Mouse (Mus musculus) kidney, postnatal 0 days (tissue): ENCODE data around the gene Rem1. TPM values are rescaled to one million over a fixed set of nuclear protein-coding genes. Genes with fewer than 3 reads are reported as not detected.

Experiments
- ATAC-seq: fragments of 200-750 bp; cut with Nextera tagmentation; replicated peaks from 2 replicates; pipeline ENCODE4 v1.8.0; 2017; ENCODE audit warnings: low read depth, moderate number of reproducible peaks, moderate TSS enrichment, moderate library complexity; ENCODE audit not compliant: low FRiP score
- DNase-seq: peaks from one replicate; pipeline ENCODE4 v3.0.0-alpha.2; 2016; ENCODE audit warnings: low spot score
- H3K27ac ChIP-seq: fragments of 300-500 bp; sonication (generic); 2 replicates; pipeline ENCODE4 v1.5.1; 2014; ENCODE audit warnings: mild to moderate bottlenecking
- H3K27me3 ChIP-seq: fragments of 300-500 bp; sonication (generic); 2 replicates; pipeline ENCODE4 v1.6.1; 2014; ENCODE audit warnings: low read length, mixed read lengths; ENCODE audit not compliant: insufficient read depth
- H3K36me3 ChIP-seq: fragments of 300-500 bp; sonication (generic); 2 replicates; pipeline ENCODE4 v1.6.1; 2014; ENCODE audit warnings: low read length, mixed read lengths; ENCODE audit not compliant: insufficient read depth
- H3K4me1 ChIP-seq: fragments of 300-500 bp; sonication (generic); replicated peaks from 2 replicates; pipeline ENCODE4 v1.6.1; 2014; ENCODE audit warnings: antibody characterized with exemption, low read length, mixed read lengths; ENCODE audit not compliant: insufficient read depth
- H3K4me2 ChIP-seq: fragments of 300-500 bp; sonication (generic); 2 replicates; pipeline ENCODE4 v1.6.1; 2014; ENCODE audit warnings: mild to moderate bottlenecking, low read length, moderate library complexity, mixed read lengths
- H3K4me3 ChIP-seq: fragments of 300-500 bp; sonication (generic); replicated peaks from 2 replicates; pipeline ENCODE4 v1.5.1; 2014; ENCODE audit warnings: low read depth, low read length
- H3K9ac ChIP-seq: fragments of 300-500 bp; sonication (generic); 2 replicates; pipeline ENCODE4 v1.6.1; 2014; ENCODE audit warnings: low read depth, low read length
- H3K9me3 ChIP-seq: fragments of 300-500 bp; sonication (generic); replicated peaks from 2 replicates; pipeline ENCODE4 v1.6.1; 2016; ENCODE audit warnings: low read length, inconsistent platforms, mixed read lengths
- CTCF ChIP-seq: IDR thresholded peaks from 2 replicates; pipeline ENCODE4 v1.5.1; 2016; ENCODE audit warnings: antibody characterized with exemption, low read depth, mild to moderate bottlenecking, moderate library complexity
- WGBS: fragments of 180-500 bp; shearing (Covaris S2); extraction: QIAGEN DNeasy Blood & Tissue Kit; methylation state at CpG from one replicate; pipeline ENCODE4 v1.1.7; 2014; 5-methylcytosine and 5-hydroxymethylcytosine counted together
- polyA plus RNA-seq: library from polyadenylated mRNA; unstranded; fragments of >200 nt; fragmentation: Nextera tagmentation; extraction: Ambion mirVana; gene quantifications from 2 replicates; pipeline ENCODE4 v1.2.1, GENCODE M21; 2015

Rem1 gene
- 48.3 and 55.1 TPM in 2 replicates for polyA plus RNA-seq

DNA sequence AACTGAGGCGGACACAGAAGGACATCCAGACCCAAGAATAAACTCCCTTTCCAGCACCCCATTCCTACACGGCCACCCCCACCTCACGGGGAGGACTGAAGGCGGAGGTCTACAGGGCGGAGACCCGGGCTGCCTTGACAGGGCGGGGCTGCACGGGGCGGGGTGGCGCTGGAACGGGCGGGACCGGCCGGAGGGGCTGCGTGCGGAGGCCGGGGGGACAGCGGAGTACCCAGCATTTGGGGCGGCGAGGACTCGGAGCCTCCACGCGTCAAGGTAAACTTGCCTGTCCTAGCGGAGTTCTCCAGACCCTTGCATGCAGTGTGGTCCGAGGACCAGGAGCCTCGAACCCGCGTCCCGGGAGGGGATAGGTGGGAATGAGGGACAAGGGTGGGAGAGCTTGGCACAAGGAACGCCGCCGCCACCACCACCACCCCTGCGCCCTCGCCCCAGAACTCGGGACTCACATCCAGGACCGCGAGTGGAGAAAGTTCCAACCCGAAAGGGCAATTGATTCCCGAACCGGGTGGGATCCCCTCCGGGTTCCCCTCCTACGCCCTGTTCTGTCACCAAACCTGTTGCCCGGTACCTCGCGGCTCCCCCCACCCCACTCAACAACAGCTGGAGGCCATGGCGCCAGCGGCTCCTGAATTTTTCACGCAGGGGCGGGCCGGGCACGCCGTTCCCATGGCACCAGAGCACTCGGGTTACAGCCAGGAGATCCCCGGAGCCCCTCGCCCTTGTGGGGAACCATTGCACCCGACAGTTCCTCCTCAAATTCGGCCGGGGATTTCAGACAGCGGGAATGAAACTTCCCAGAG lies at the start of gene Rem1:
Gene Rem1 (plus strand): TSS at position 178 of the 818 bp plus-strand sequence.
- peak within 1 kb of the TSS; percentile 69 for H3K9ac ChIP-seq
- H3K4me2 ChIP-seq: peak within 1 kb of the TSS; percentile 74
- WGBS: 1% methylated on average over 58 of the region's 59 CpGs
- H3K36me3 ChIP-seq: 0 out of 2 replicates have a peak, but pooled peaks cover 4% of the 10 kb centered on the region
- peak; percentile 70 for ATAC-seq
- no peaks in the 10 kb centered on the region for H3K27me3 ChIP-seq
- peak; percentile 76 for DNase-seq
- no peak for TF ChIP-seq CTCF
- peak within 1 kb of the TSS; percentile 51 for H3K4me3 ChIP-seq
- H3K9me3 ChIP-seq: no peaks in the 10 kb centered on the region
- H3K27ac ChIP-seq: peak within 1 kb of the TSS; percentile 70
- H3K4me1 ChIP-seq: peaks cover 15% of the 10 kb centered on the region; the same call in 1 of the 2 replicates

DNA sequence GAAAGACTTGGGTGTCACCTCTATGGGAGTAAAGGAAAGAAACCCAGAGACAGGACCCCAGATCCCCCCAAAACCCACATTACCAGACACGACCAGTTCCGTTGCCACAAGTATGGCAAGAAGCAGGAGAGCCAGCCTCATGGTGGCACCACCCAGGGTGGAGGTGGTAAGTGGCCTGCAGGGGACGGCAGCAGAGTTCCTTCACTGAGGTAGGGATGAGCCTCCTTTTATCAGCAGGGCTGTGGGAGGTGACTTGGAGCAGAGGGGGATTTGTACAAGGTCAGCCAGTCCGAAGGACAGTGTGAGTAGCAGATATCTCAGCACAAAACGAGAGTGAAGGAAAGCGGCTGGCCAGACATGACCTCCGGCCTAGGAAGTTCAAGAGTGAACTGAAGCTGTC lies 46.6 kb upstream of the Rem1 start, which contains the start of gene Defb19:
Gene Defb19 (minus strand): TSS at position 206 of the 400 bp plus-strand sequence.
- no peaks in the 10 kb centered on the region for H3K36me3 ChIP-seq
- no peaks in the 10 kb centered on the region for H3K4me1 ChIP-seq
- 46% methylated on average over 7 of the region's 7 CpGs for WGBS
- DNase-seq: no peak
- no peaks in the 10 kb centered on the region for H3K27me3 ChIP-seq
- no peak for TF ChIP-seq CTCF
- ATAC-seq: no peak
- H3K27ac ChIP-seq: peak within 1 kb of the TSS; percentile 52; the same call in 1 of the 2 replicates
- no peak within 1 kb of the TSS for H3K9ac ChIP-seq
- no peak within 1 kb of the TSS for H3K4me2 ChIP-seq
- H3K4me3 ChIP-seq: no peak within 1 kb of the TSS
- H3K9me3 ChIP-seq: no peaks in the 10 kb centered on the region

DNA sequence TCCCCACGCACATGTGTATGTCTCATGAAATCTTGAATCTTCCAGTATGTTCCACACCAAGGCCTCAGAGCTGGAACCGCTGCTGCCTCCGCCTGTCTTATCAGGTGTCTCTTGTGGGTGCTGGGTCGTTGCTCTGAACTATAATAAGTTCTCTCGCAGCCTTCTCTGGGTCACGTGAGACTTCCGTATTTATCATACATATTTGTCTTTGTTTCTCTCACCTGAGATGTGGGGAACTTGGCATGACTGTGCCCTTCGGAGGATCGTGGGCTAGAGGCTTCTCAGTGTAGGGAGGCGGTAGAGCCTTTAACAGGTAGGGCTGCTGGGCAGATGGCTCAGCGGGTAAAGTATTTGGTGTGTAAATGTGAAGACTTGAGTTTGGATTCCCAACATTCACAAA lies 46.1 kb upstream of the Rem1 start:
- Histone ChIP-seq H3K4me2 (no peak overlapping the region), H3K4me1 (no peaks in the 10 kb centered on the region), H3K27me3 (no peaks in the 10 kb centered on the region), H3K9me3 (no peaks in the 10 kb centered on the region), H3K4me3 (no peak overlapping the region), H3K36me3 (no peaks in the 10 kb centered on the region), H3K27ac (peak overlapping the region; percentile 42; the same call in 1 of the 2 replicates), H3K9ac (no peak overlapping the region)
- ATAC-seq (no peak), DNase-seq (no peak)
- WGBS: 76% methylated on average over 11 of the region's 11 CpGs
- no peak for TF ChIP-seq CTCF

DNA sequence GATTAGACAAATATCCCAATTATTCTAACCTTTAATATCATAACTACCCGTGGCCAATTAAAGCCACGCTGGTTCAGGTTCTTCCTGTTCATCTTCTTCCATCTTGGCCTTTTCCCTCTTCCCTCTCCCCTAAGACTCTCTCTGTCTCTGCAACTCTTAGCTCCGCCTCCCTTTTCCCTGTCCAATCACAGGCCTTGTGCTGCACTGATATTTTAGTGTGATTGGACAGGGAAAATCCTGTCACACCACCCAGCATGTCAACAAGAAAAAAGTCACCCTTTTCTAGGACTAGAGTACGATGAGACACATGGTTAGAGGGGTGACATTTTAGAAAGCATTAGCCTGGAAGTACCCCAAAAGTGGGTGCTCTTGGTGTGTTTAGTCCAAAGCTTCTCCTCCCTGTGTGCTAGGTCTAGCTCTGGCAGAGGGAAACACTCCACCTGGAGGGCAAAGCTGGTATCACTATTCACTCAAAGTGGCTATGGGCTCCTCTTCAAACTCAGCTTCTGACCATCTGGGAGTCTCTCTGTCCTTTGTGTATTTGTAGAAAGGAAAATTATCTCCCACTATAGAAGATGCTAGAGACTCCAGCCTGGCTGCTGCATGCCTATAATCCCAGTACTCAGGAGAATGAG lies 39.7 kb upstream of the Rem1 start:
- H3K9me3 ChIP-seq: no peaks in the 10 kb centered on the region
- no peak overlapping the region for H3K27ac ChIP-seq
- H3K4me3 ChIP-seq: no peak overlapping the region
- H3K27me3 ChIP-seq: no peaks in the 10 kb centered on the region
- no peak for ATAC-seq
- peak; percentile 59 for TF ChIP-seq CTCF
- WGBS: 87% methylated on average over 4 of the region's 4 CpGs
- H3K4me1 ChIP-seq: no peaks in the 10 kb centered on the region
- H3K9ac ChIP-seq: no peak overlapping the region
- no peak for DNase-seq
- no peaks in the 10 kb centered on the region for H3K36me3 ChIP-seq
- no peak overlapping the region for H3K4me2 ChIP-seq

DNA sequence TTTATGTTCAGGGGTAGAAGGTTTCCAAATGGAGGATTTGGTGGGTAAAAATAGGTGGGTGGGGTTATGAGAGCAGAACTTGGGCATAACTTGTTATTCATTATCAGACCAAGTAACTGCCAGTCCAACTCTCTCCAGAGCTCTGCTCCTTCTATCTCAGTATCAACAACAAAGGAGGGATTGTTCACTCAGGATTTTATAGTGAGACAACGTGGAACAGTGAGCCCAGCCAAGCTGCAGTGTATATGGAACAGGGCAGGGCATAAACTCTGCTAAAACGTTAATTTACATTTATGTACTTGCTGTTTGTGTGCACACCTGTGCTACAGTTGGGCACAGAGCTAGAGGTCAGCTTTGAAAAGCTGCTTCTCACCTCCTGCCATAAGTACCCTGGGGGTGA lies 38.3 kb upstream of the Rem1 start:
- ATAC-seq (no peak), DNase-seq (no peak)
- H3K27ac ChIP-seq: no peak overlapping the region
- no peaks in the 10 kb centered on the region for H3K36me3 ChIP-seq
- no peak overlapping the region for H3K9ac ChIP-seq
- no peak for TF ChIP-seq CTCF
- H3K4me1 ChIP-seq: no peaks in the 10 kb centered on the region
- no peak overlapping the region for H3K4me3 ChIP-seq
- H3K27me3 ChIP-seq: no peaks in the 10 kb centered on the region
- H3K4me2 ChIP-seq: no peak overlapping the region
- no peaks in the 10 kb centered on the region for H3K9me3 ChIP-seq
- WGBS: 27% methylated on average over 2 of the region's 2 CpGs

DNA sequence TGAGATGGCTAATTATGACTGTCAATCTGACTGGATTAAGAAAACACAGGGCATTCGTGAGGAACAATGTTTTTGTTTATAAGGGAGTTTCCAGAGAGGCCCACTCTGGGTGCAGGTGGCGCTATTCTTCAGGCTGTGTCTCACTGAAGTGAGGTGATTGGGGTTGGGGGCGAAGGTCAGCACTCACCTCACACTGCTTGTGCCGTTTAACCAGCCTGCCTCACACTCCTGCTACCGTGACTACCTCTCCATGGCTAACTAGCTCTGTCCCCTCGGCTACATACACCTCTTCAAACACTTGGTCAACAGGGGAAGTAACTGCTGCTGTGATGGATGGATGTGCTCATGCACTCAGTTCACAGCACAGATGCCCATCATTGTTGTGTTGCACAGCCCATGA lies 37.7 kb upstream of the Rem1 start:
- Histone ChIP-seq H3K27me3 (no peaks in the 10 kb centered on the region), H3K27ac (no peak overlapping the region), H3K9me3 (no peaks in the 10 kb centered on the region), H3K9ac (no peak overlapping the region), H3K4me2 (no peak overlapping the region), H3K36me3 (no peaks in the 10 kb centered on the region), H3K4me1 (no peaks in the 10 kb centered on the region), H3K4me3 (no peak overlapping the region)
- 35% methylated on average over 6 of the region's 6 CpGs for WGBS
- 0 out of 2 replicates have a peak, but pooled peaks have one; percentile 8 for TF ChIP-seq CTCF
- DNase-seq (no peak), ATAC-seq (no peak)
